Mouse (Mus musculus): ENCODE results near the gene Vps13d.

- TF ChIP-seq CTCF (IDR thresholded peaks at IDR 0.05; ENCODE audit: control insufficient read depth, insufficient read depth, insufficient replicate concordance, low read depth, low read length), result no peak
- TF ChIP-seq POLR2A (IDR thresholded peaks at IDR 0.05; ENCODE audit: control insufficient read depth, low read depth, low read length), result no peak
These were observed 122.9 kb downstream of the Vps13d start for GRCm38 (mm10) chr4:145071942-145072341.

Data from testis, adult 2 months (tissue).